Mouse (Mus musculus): ENCODE results near the gene Adtrp. TPM values are rescaled to one million over a fixed set of nuclear protein-coding genes. Genes with fewer than 3 reads are reported as not detected.

Adtrp gene
- polyA plus RNA-seq, 1 experiment from 2014 or later = not detected

DNA sequence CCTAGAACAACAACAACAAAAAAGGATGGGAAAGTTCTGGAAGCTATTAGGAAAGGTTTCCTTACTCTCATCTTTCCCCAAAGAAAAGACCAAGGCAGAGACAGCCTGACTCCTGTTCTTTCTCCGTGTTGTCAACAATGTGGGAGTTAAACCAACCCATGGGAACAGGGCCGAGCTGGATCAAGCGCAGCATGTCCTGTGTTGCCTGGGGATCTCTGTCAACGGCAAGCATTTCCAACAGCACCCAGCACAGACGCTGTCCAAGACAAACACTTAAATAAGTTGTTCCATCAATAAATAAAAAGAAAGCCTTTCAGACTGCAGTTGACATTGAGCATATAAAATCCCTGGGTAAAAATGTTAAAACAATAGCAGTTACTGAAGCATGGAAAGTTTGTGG is 17.6 kb upstream of the Adtrp start:
- H3K9me3 ChIP-seq = no peaks in the 10 kb centered on the region
- H3K27me3 ChIP-seq (ENCODE audit: poor library complexity, severe bottlenecking) = no peaks in the 10 kb centered on the region
- 84% methylated on average over 5 of the region's 5 CpGs for WGBS
- no peak for DNase-seq (ENCODE audit: extremely low spot score, low spot score)
- H3K4me1 ChIP-seq = no peaks in the 10 kb centered on the region; the same call in 1 of the 2 replicates
- H3K27ac ChIP-seq = no peak overlapping the region
- no peak overlapping the region for H3K4me3 ChIP-seq
- no peaks in the 10 kb centered on the region for H3K36me3 ChIP-seq (replicated peaks)

DNA sequence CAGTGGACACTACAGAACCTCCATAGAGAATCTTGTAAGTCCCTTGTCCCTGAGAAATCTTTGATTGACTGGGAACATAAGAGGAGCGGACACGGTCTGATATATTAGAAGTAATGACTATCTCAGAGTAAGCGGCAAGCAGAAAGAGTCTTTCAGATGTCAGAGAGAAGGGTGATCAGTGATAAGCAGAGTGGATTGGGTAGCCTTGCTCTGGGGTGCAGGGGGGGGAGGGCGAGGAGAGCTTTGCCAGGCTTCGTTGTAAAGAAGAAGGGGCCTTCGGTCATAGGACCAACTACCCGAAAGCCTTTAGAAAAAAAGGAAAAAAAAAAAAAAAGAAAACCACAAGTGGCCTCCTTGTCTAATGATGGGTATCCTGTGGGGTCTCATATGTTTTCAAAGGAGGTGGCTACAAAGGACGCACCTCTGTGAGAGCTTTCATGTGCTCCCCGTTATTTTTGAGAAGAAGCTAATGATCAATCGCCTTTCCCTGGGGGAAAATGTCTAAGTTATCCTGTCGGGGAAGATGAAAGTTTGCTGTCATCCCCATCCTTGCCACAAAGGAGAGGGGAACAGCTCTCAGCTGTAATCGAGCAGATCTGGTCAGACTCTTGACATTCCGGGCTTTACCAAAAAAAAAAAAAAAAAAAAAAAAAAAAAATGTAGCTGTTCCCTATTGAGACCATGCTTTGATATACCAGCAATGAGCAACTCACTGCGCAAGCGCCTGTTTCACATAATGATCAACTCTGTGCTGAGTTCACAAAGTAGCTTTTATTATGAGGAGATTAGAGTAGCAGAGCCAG is 13.3 kb upstream of the Adtrp start:
- Histone ChIP-seq H3K4me3 (no peak overlapping the region), H3K36me3 (replicated peaks) (no peaks in the 10 kb centered on the region), H3K4me1 (no peaks in the 10 kb centered on the region; the same call in 1 of the 2 replicates), H3K27ac (no peak overlapping the region), H3K27me3 (ENCODE audit: poor library complexity, severe bottlenecking) (no peaks in the 10 kb centered on the region), H3K9me3 (no peaks in the 10 kb centered on the region)
- WGBS = 83% methylated on average over 15 of the region's 15 CpGs
- no peak for DNase-seq (ENCODE audit: extremely low spot score, low spot score)

DNA sequence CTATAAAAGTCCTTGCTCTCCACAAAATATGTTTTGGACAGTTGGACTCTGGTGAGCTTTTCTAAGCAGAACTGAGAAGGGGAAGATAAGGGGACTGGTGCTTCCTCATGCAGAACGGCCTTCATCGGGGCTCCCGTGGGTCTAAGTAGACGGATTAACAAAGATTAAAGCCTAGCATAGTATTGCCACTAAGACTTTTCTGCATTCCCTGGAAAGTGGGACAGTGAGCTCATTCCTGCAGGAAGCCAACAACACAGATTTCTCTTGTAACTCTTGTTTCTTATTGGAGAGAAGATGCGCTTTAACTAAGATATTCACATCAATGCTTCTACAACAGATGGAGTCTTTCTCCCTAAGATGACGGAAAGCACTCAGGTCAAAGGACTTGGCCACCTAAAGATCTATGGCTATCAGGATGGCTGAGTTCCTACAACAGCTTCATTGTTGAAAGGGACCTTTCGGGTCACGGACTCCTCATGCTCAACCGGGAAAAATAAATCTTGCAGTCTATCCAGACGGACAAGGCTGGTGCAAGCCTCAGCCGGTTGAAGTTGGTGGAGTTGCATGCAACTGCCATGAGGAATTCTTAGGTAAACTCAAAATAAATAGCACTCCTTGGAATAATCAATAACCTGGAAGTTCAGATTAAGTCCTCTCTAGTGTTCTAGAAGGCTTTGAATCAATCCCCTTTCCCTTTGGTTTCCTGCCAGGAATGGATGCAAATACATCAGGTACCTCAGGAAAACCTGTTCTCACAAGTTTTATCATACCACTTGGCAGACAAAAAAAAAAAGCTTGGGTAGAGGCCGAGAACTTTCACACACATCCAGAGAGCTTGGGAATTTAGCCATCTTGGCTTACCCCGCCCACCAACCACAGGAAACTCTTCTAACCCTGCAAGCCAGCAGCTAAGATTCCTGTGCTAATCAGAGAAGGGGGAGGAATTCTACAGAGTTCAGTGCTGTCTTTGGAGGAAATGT is 8.0 kb upstream of the Adtrp start:
- 72% methylated on average over 13 of the region's 13 CpGs for WGBS
- no peak overlapping the region for H3K4me3 ChIP-seq
- no peak overlapping the region for H3K27ac ChIP-seq
- H3K9me3 ChIP-seq = no peaks in the 10 kb centered on the region
- no peak for DNase-seq (ENCODE audit: extremely low spot score, low spot score)
- peaks cover 7% of the 10 kb centered on the region; the same call in 1 of the 2 replicates for H3K27me3 ChIP-seq (ENCODE audit: poor library complexity, severe bottlenecking)
- H3K4me1 ChIP-seq = peaks cover 14% of the 10 kb centered on the region
- no peaks in the 10 kb centered on the region for H3K36me3 ChIP-seq (replicated peaks)

DNA sequence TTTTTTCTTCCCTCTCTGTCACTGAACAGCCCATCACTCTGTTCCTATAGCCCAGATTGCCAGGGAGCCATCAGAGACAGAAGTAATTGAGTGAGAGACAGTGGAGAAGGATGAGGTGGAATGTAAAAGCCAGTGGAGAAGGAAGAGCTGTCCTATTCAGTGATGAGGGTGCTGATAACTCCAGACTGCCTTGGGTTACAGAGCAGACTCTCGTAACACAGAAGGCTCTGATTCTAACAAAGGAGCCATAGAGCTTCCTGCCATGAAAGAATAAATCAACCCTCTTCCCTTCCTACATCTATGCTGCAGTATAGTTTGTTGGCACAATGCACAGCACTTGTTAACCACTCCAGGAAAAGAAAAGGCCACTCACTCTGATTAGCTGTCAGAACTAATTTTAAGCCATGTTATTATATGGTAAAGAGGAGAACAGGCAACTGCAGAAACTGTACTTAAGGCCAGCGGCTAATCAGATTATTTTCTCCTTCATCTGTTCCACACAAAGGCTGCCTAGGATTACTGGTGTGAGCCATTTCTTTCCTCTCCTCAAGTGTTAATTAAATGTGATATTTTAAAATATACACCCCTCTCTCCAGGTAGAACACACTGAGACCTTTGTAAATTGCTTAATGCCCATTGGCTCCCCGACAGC is 3.4 kb upstream of the Adtrp start:
- Histone ChIP-seq H3K27ac (peak overlapping the region; percentile 65), H3K27me3 (ENCODE audit: poor library complexity, severe bottlenecking) (peaks cover 23% of the 10 kb centered on the region), H3K4me3 (no peak overlapping the region), H3K4me1 (peaks cover 26% of the 10 kb centered on the region), H3K9me3 (no peaks in the 10 kb centered on the region), H3K36me3 (replicated peaks) (no peaks in the 10 kb centered on the region)
- 26% methylated on average over 3 of the region's 3 CpGs for WGBS
- no peak for DNase-seq (ENCODE audit: extremely low spot score, low spot score)

DNA sequence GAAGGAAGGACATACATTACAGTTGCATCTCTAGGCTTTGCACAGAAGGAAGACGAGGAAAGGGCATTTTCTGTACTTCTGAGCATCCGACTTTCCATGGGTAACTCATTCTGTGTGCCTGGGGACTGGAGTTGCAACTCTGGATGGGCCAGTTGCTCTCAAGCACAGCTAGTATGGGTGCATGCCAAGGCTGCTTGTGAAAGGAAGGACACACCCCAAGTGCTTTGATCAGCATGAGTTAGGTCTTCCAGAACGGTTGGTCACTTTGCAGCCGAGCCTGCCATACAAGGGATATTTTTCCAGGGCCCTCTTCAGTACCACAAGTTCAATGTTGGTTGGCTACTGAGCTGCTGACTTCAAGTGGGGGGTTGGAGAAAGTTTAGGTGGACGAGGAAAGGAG is 968 bp downstream of the Adtrp start:
- peaks cover 20% of the 10 kb centered on the region for H3K27me3 ChIP-seq (ENCODE audit: poor library complexity, severe bottlenecking)
- H3K36me3 ChIP-seq (replicated peaks) = no peaks in the 10 kb centered on the region
- no peak overlapping the region for H3K27ac ChIP-seq
- peaks cover 22% of the 10 kb centered on the region for H3K4me1 ChIP-seq
- H3K4me3 ChIP-seq = no peak overlapping the region
- WGBS = 89% methylated on average over 5 of the region's 5 CpGs
- H3K9me3 ChIP-seq = no peaks in the 10 kb centered on the region
- DNase-seq (ENCODE audit: extremely low spot score, low spot score) = no peak

DNA sequence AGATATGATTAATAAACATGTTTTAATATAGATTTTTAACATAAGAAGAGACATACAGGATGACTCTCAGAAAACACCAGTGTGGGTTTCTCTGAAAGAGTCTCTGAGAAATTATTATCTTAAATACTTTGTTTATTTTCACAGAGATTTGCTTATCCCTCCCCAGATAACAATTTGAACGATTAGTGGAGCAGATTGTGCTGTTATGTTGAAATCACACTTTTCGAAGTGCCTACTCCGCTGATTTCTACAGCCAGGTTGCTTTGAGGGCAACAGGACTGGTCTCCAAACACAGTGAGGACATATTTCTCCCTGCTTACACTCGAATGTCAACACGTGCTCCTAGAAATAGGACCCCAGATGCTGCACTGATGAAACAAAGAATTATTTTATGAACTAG is 2.5 kb downstream of the Adtrp start:
- Histone ChIP-seq H3K27me3 (ENCODE audit: poor library complexity, severe bottlenecking) (peaks cover 20% of the 10 kb centered on the region), H3K27ac (no peak overlapping the region), H3K36me3 (replicated peaks) (no peaks in the 10 kb centered on the region), H3K4me1 (peaks cover 12% of the 10 kb centered on the region), H3K9me3 (no peaks in the 10 kb centered on the region), H3K4me3 (no peak overlapping the region)
- 88% methylated on average over 5 of the region's 5 CpGs for WGBS
- DNase-seq (ENCODE audit: extremely low spot score, low spot score) = no peak

DNA sequence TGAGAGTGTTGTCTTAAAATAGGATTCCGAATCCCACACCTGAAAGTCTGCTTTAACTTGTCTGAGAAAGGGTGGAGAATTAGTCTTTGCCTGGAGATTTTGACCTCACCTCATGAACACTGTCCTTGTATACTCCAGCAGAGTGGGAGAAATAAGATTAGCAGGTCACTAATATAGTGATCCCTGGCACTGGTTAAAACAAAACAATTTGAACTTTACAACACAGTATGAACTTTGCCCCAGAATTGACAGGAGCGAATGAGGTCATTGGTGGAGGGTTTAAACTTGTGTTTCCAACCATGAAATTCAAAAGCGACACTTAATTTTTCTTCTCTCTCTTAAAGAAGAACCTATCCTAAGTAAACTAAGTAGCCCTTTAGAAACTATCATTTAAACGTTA is 3.4 kb downstream of the Adtrp start:
- DNase-seq (ENCODE audit: extremely low spot score, low spot score) = no peak
- H3K27me3 ChIP-seq (ENCODE audit: poor library complexity, severe bottlenecking) = peaks cover 17% of the 10 kb centered on the region
- H3K27ac ChIP-seq = no peak overlapping the region
- 84% methylated on average over 4 of the region's 4 CpGs for WGBS
- peaks cover 11% of the 10 kb centered on the region for H3K4me1 ChIP-seq
- H3K9me3 ChIP-seq = no peaks in the 10 kb centered on the region
- H3K4me3 ChIP-seq = no peak overlapping the region
- H3K36me3 ChIP-seq (replicated peaks) = no peaks in the 10 kb centered on the region

DNA sequence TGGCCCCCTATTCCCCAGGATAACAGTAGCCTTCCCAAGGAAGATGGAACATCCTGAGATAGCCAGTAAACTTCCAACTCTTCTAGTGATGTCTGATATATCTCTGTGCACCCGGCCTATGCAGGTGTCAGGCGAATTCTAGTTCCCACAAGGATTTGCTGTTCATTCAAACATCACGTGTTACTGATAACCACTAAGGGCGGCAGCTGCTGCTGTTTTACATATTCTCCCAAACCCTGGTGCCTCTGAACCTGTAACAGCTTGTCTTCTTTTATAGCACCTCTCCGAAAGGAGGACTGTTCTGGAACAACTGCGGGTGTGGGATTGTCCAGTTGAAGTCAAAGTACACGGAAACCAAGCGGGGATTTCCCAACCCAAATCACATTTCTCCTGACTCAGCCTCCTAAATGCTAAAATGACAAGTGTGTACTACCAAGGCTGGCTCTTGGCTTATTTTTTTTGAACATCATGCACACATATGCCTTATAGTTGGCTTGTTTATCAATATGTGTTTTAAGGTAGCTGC is 13.8 kb downstream of the Adtrp start:
- Histone ChIP-seq H3K4me3 (no peak overlapping the region), H3K4me1 (no peaks in the 10 kb centered on the region), H3K27me3 (ENCODE audit: poor library complexity, severe bottlenecking) (no peaks in the 10 kb centered on the region), H3K9me3 (no peaks in the 10 kb centered on the region), H3K27ac (no peak overlapping the region), H3K36me3 (replicated peaks) (no peaks in the 10 kb centered on the region)
- DNase-seq (ENCODE audit: extremely low spot score, low spot score) = no peak
- 91% methylated on average over 8 of the region's 8 CpGs for whole genome bisulfite sequencing

DNA sequence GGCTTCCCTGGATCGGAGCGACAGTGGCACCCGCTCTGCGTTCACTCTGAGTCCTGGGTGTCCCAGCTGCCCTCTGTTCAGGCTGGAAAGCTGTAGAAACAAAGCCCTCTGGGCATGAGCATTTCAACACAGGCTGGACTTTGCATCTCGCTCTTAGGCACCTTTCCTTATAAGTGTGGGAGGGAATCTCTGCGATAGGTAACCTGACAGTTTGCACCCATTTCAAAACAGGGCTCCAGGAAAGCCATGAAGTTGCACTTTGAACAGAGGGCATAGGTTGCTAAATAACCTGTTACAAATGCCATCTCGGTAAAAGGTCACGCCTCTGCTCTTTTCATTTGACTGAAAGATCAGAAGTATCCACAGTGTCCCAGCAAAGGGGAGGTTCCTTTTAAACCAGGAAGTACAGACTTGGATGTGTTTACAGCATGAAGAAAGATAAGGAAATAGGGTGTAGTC is 19.2 kb downstream of the Adtrp start:
- WGBS = 93% methylated on average over 8 of the region's 8 CpGs
- H3K27ac ChIP-seq = no peak overlapping the region
- no peak for DNase-seq (ENCODE audit: extremely low spot score, low spot score)
- H3K9me3 ChIP-seq = no peaks in the 10 kb centered on the region
- H3K36me3 ChIP-seq (replicated peaks) = no peaks in the 10 kb centered on the region
- H3K4me1 ChIP-seq = no peaks in the 10 kb centered on the region; the same call in 1 of the 2 replicates
- no peaks in the 10 kb centered on the region for H3K27me3 ChIP-seq (ENCODE audit: poor library complexity, severe bottlenecking)
- no peak overlapping the region for H3K4me3 ChIP-seq

DNA sequence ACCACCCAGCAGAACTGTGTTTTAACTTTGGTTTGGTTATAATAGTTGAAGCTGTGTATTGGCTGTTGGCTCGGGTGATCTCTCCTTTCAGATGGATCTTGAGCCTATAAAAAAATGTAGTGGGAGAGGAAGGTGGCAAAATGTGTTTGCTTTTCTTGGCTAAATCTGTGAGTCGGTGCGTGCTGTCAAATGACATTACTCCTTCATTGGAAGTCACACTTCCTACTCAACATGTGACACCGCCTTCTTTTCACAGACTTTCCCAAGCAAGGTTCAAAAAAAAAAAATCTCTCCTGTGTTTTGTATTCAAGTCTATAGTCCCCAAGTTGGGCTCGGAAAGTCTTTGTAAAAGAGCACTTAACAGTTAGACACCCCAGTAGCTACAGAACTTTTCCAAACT is 19.9 kb downstream of the Adtrp start:
- Histone ChIP-seq H3K9me3 (no peaks in the 10 kb centered on the region), H3K4me3 (no peak overlapping the region), H3K4me1 (peaks cover 2% of the 10 kb centered on the region), H3K27me3 (ENCODE audit: poor library complexity, severe bottlenecking) (no peaks in the 10 kb centered on the region), H3K27ac (no peak overlapping the region), H3K36me3 (replicated peaks) (no peaks in the 10 kb centered on the region)
- WGBS = 94% methylated on average over 5 of the region's 5 CpGs
- DNase-seq (ENCODE audit: extremely low spot score, low spot score) = no peak

DNA sequence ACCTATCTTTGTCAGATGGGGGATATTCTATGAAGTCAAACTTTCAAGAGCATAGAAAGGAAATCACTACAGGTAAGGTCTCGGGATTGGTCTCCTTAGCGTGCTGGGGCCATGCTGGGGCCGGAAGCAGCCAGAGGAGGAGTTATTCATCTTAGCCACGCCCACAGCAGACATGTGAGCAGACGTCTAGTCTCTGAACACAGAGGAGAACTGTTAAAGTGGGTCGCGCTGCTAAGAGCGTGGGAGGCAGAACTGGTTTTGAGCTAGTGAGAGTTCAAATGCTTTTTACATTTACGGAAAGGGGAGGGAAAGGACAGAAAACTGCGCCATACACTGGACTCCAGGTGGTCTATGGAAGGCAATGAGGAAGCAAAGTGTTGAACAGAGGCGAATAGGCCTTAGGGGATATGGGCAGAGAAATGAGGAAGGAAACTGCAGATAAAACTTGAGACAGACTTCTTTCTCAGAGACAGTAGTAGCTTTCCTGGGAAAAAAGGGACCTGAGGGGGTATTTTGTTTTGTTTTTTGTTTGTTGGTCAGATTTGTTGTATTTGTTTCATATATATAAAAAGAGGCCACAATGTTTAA is 22.0 kb downstream of the Adtrp start:
- H3K9me3 ChIP-seq = no peaks in the 10 kb centered on the region
- no peaks in the 10 kb centered on the region for H3K27me3 ChIP-seq (ENCODE audit: poor library complexity, severe bottlenecking)
- no peak overlapping the region for H3K4me3 ChIP-seq
- no peaks in the 10 kb centered on the region for H3K36me3 ChIP-seq (replicated peaks)
- H3K27ac ChIP-seq = no peak overlapping the region
- DNase-seq (ENCODE audit: extremely low spot score, low spot score) = no peak
- peaks cover 6% of the 10 kb centered on the region for H3K4me1 ChIP-seq
- WGBS = 75% methylated on average over 11 of the region's 11 CpGs

DNA sequence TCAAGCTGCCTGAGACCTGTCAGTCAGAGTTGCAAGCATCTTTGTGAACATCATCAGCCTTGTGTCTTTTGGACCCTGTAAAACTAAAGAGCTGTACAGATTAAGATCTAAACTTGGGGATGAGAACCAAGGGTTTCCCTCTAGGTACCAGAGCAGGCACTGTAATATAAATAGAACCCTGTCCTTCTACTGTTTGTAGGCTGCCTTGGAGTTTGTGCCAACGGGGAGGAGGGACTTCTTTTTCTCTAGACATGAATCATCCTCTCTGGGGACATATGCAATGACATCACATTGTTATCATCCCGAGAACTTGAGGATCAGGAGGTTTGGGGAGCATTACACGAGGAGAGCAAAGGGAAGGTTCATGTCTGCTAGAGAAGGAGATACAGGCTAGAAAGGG is 24.4 kb downstream of the Adtrp start:
- H3K27ac ChIP-seq = no peak overlapping the region
- H3K36me3 ChIP-seq (replicated peaks) = no peaks in the 10 kb centered on the region
- H3K4me3 ChIP-seq = no peak overlapping the region
- peaks cover 6% of the 10 kb centered on the region for H3K4me1 ChIP-seq
- 89% methylated on average over 3 of the region's 3 CpGs for WGBS
- DNase-seq (ENCODE audit: extremely low spot score, low spot score) = no peak
- 0 out of 2 replicates have a peak, but pooled peaks cover 3% of the 10 kb centered on the region for H3K27me3 ChIP-seq (ENCODE audit: poor library complexity, severe bottlenecking)
- no peaks in the 10 kb centered on the region for H3K9me3 ChIP-seq
